Mouse (Mus musculus) kidney, postnatal 10 days (tissue): ENCODE results near the gene BC107364.
"Not testable (repeated sequence)": the region's sequence is repeated elsewhere in the genome, so short reads cannot be mapped to it uniquely, and the experiment has no call there.

Experiments used
- DNase-seq: peaks from one replicate; pipeline ENCODE4 v3.0.0; 2021; ENCODE audit warnings: mixed read lengths

BC107364 gene

GRCm38 (mm10) chr3:96485361-96485760 lies 33.3 kb upstream of the BC107364 start:
- no peak for DNase-seq

- DNase-seq = no peak
Observed at GRCm38 (mm10) chr3:96484921-96485320, 32.8 kb upstream of the BC107364 start.

GRCm38 (mm10) chr3:96483946-96484345 lies 31.8 kb upstream of the BC107364 start:
- DNase-seq = no peak

GRCm38 (mm10) chr3:96483044-96483443 lies 30.9 kb upstream of the BC107364 start:
- DNase-seq = not testable (repeated sequence)

GRCm38 (mm10) chr3:96482451-96482850 lies 30.3 kb upstream of the BC107364 start:
- no peak for DNase-seq

GRCm38 (mm10) chr3:96481856-96482255 lies 29.8 kb upstream of the BC107364 start:
- DNase-seq = no peak

GRCm38 (mm10) chr3:96480684-96481270 lies 28.7 kb upstream of the BC107364 start:
- DNase-seq = no peak

GRCm38 (mm10) chr3:96479249-96479648 lies 27.1 kb upstream of the BC107364 start:
- DNase-seq = no peak

GRCm38 (mm10) chr3:96477558-96477957 lies 25.5 kb upstream of the BC107364 start:
- DNase-seq = no peak

- no peak for DNase-seq
Observed at GRCm38 (mm10) chr3:96477084-96477483, 25.0 kb upstream of the BC107364 start.

- DNase-seq = no peak
Observed at GRCm38 (mm10) chr3:96474909-96475655, 23.0 kb upstream of the BC107364 start.

GRCm38 (mm10) chr3:96473556-96473955 lies 21.4 kb upstream of the BC107364 start:
- DNase-seq = not testable (repeated sequence)

- no peak for DNase-seq
Observed at GRCm38 (mm10) chr3:96472066-96472465, 20.0 kb upstream of the BC107364 start.

GRCm38 (mm10) chr3:96469626-96470025 lies 17.5 kb upstream of the BC107364 start:
- DNase-seq = no peak

- DNase-seq = not testable (repeated sequence)
Observed at GRCm38 (mm10) chr3:96468335-96468734, 16.2 kb upstream of the BC107364 start.

- DNase-seq = no peak
Observed at GRCm38 (mm10) chr3:96467641-96468040, 15.5 kb upstream of the BC107364 start.

- DNase-seq = no peak
Observed at GRCm38 (mm10) chr3:96463891-96464290, 11.8 kb upstream of the BC107364 start.

GRCm38 (mm10) chr3:96460568-96460870 lies 8.4 kb upstream of the BC107364 start:
- DNase-seq = not testable (repeated sequence)

- not testable (repeated sequence) for DNase-seq
Observed at GRCm38 (mm10) chr3:96459757-96460567, 7.9 kb upstream of the BC107364 start.

- not testable (repeated sequence) for DNase-seq
Observed at GRCm38 (mm10) chr3:96458886-96459439, 6.9 kb upstream of the BC107364 start.

- not testable (repeated sequence) for DNase-seq
Observed at GRCm38 (mm10) chr3:96458008-96458407, 5.9 kb upstream of the BC107364 start.

- DNase-seq = not testable (repeated sequence)
Observed at GRCm38 (mm10) chr3:96451181-96451737, 847 bp downstream of the BC107364 start.

GRCm38 (mm10) chr3:96450586-96450896 lies 1.6 kb downstream of the BC107364 start:
- not testable (repeated sequence) for DNase-seq
